Mouse (Mus musculus): ENCODE data around the gene Spry2.

Spry2 gene

GRCm38 (mm10) chr14:105892941-105893622, 3.5 kb downstream of the Spry2 start:
- no peak for DNase-seq (ENCODE audit: low spot score)

GRCm38 (mm10) chr14:105890516-105891231, 5.9 kb downstream of the Spry2 start:
- no peak for DNase-seq (ENCODE audit: low spot score)

- no peak for DNase-seq (ENCODE audit: low spot score)
Measured at GRCm38 (mm10) chr14:105886643-105887374, 9.8 kb downstream of the Spry2 start.

GRCm38 (mm10) chr14:105885249-105885648, 11.4 kb downstream of the Spry2 start:
- DNase-seq (ENCODE audit: low spot score): no peak

- no peak for DNase-seq (ENCODE audit: low spot score)
Measured at GRCm38 (mm10) chr14:105883215-105883614, 13.4 kb downstream of the Spry2 start.

- no peak for DNase-seq (ENCODE audit: low spot score)
Measured at GRCm38 (mm10) chr14:105878359-105878758, 18.3 kb downstream of the Spry2 start.

- no peak for DNase-seq (ENCODE audit: low spot score)
Measured at GRCm38 (mm10) chr14:105876375-105876774, 20.2 kb downstream of the Spry2 start.

GRCm38 (mm10) chr14:105870370-105870936, 26.2 kb downstream of the Spry2 start:
- DNase-seq (ENCODE audit: low spot score): no peak

GRCm38 (mm10) chr14:105865381-105865938, 31.2 kb downstream of the Spry2 start:
- DNase-seq (ENCODE audit: low spot score): no peak

GRCm38 (mm10) chr14:105862199-105862598, 34.4 kb downstream of the Spry2 start:
- no peak for DNase-seq (ENCODE audit: low spot score)

GRCm38 (mm10) chr14:105860920-105861319, 35.7 kb downstream of the Spry2 start:
- DNase-seq (ENCODE audit: low spot score): no peak

- DNase-seq (ENCODE audit: low spot score): no peak
Measured at GRCm38 (mm10) chr14:105860276-105860675, 36.3 kb downstream of the Spry2 start.

- no peak for DNase-seq (ENCODE audit: low spot score)
Measured at GRCm38 (mm10) chr14:105859876-105860275, 36.7 kb downstream of the Spry2 start.

- no peak for DNase-seq (ENCODE audit: low spot score)
Measured at GRCm38 (mm10) chr14:105859368-105859767, 37.3 kb downstream of the Spry2 start.

- no peak for DNase-seq (ENCODE audit: low spot score)
Measured at GRCm38 (mm10) chr14:105858935-105859334, 37.7 kb downstream of the Spry2 start.

GRCm38 (mm10) chr14:105851359-105852067, 45.1 kb downstream of the Spry2 start:
- DNase-seq (ENCODE audit: low spot score): no peak

Data from T-cell, adult 2 months (primary cell).